Mouse (Mus musculus): ENCODE data around the gene Ccdc6.

The Ccdc6 gene

GRCm38 (mm10) chr10:70135680-70136079 lies 38.8 kb downstream of the Ccdc6 start:
- peak; percentile 75 to 77 for DNase-seq

- no peak for DNase-seq
These were observed 40.7 kb downstream of the Ccdc6 start for GRCm38 (mm10) chr10:70137652-70138051.

GRCm38 (mm10) chr10:70138150-70138549 lies 41.2 kb downstream of the Ccdc6 start:
- DNase-seq, result peak in 1 of 2 experiments; percentile 15

GRCm38 (mm10) chr10:70139368-70139767 lies 42.4 kb downstream of the Ccdc6 start:
- no peak for DNase-seq

GRCm38 (mm10) chr10:70140414-70140813 lies 43.5 kb downstream of the Ccdc6 start:
- no peak for DNase-seq

- DNase-seq, result no peak
These were observed 45.7 kb downstream of the Ccdc6 start for GRCm38 (mm10) chr10:70142623-70143022.

- DNase-seq, result no peak
These were observed 47.2 kb downstream of the Ccdc6 start for GRCm38 (mm10) chr10:70144004-70144557.

- DNase-seq, result no peak
These were observed 49.0 kb downstream of the Ccdc6 start for GRCm38 (mm10) chr10:70145873-70146272.

GRCm38 (mm10) chr10:70149093-70149492 lies 52.2 kb downstream of the Ccdc6 start:
- no peak for DNase-seq

GRCm38 (mm10) chr10:70150301-70150700 lies 53.4 kb downstream of the Ccdc6 start:
- no peak for DNase-seq

- DNase-seq, result no peak
These were observed 54.2 kb downstream of the Ccdc6 start for GRCm38 (mm10) chr10:70151171-70151570.

- peak in 1 of 2 experiments; percentile 11 for DNase-seq
These were observed 55.3 kb downstream of the Ccdc6 start for GRCm38 (mm10) chr10:70152190-70152743.

GRCm38 (mm10) chr10:70153810-70154209 lies 56.9 kb downstream of the Ccdc6 start:
- DNase-seq, result no peak

- DNase-seq, result peak; percentile 71 to 73
These were observed 59.7 kb downstream of the Ccdc6 start for GRCm38 (mm10) chr10:70156431-70157165.

GRCm38 (mm10) chr10:70159651-70160320 lies 62.9 kb downstream of the Ccdc6 start:
- no peak for DNase-seq

- no peak for DNase-seq
These were observed 63.9 kb downstream of the Ccdc6 start for GRCm38 (mm10) chr10:70160811-70161210.

- peak; percentile 24 to 36 for DNase-seq
These were observed 64.6 kb downstream of the Ccdc6 start for GRCm38 (mm10) chr10:70161504-70161903.

GRCm38 (mm10) chr10:70163681-70164080 lies 66.8 kb downstream of the Ccdc6 start:
- no peak for DNase-seq

GRCm38 (mm10) chr10:70165877-70166276 lies 69.0 kb downstream of the Ccdc6 start:
- no peak for DNase-seq

- no peak for DNase-seq
These were observed 69.5 kb downstream of the Ccdc6 start for GRCm38 (mm10) chr10:70166427-70166826.

- no peak for DNase-seq
These were observed 70.7 kb downstream of the Ccdc6 start for GRCm38 (mm10) chr10:70167625-70168024.

GRCm38 (mm10) chr10:70168396-70168795 lies 71.5 kb downstream of the Ccdc6 start:
- no peak for DNase-seq

- DNase-seq, result no peak
These were observed 72.1 kb downstream of the Ccdc6 start for GRCm38 (mm10) chr10:70169044-70169443.

GRCm38 (mm10) chr10:70173314-70173713 lies 76.4 kb downstream of the Ccdc6 start:
- peak; percentile 81 to 83 for DNase-seq
